Mouse (Mus musculus) C2C12 (cell line): ENCODE results near the gene Hydin. TPM values are rescaled to one million over a fixed set of nuclear protein-coding genes. Genes with fewer than 3 reads are reported as not detected.

Experiments used
- H3K27me3 ChIP-seq: one replicate; pipeline ENCODE4 v1.6.1; 2011; ENCODE audit not compliant: control insufficient read depth, insufficient read depth, insufficient read length
- H3K36me3 ChIP-seq: one replicate; pipeline ENCODE4 v1.6.1; 2011; ENCODE audit not compliant: control insufficient read depth, insufficient read depth
- H3K4me3 ChIP-seq: one replicate; pipeline ENCODE4 v1.5.1; 2011; ENCODE audit warnings: mild to moderate bottlenecking, control low read depth; ENCODE audit not compliant: poor library complexity, insufficient read depth, severe bottlenecking
- H3K79me2 ChIP-seq: one replicate; pipeline ENCODE4 v1.6.1; 2011; ENCODE audit not compliant: control insufficient read depth, insufficient read depth
- H3K79me3 ChIP-seq: one replicate; pipeline ENCODE4 v1.6.1; 2011; ENCODE audit warnings: low read depth, control low read depth
- H3ac ChIP-seq: one replicate; pipeline ENCODE3; 2011; ENCODE audit warnings: low read depth; ENCODE audit not compliant: control insufficient read depth, insufficient read length
- CEBPB ChIP-seq: IDR thresholded peaks from one replicate; pipeline ENCODE4 v1.6.1; 2011; ENCODE audit warnings: low read depth, mild to moderate bottlenecking, control low read depth, moderate library complexity
- CTCF ChIP-seq: IDR thresholded peaks from one replicate; pipeline ENCODE4 v1.5.1; 2011; ENCODE audit not compliant: control insufficient read depth, insufficient read depth, insufficient read length
- FOSL1 ChIP-seq: IDR thresholded peaks from one replicate; pipeline ENCODE4 v1.8.0; 2011; ENCODE audit warnings: mild to moderate bottlenecking, low read length; ENCODE audit not compliant: poor library complexity, insufficient read depth, severe bottlenecking
- MAX ChIP-seq: IDR thresholded peaks from one replicate; pipeline ENCODE4 v1.6.1; 2011; ENCODE audit warnings: mild to moderate bottlenecking, control low read depth
- MYOD1 ChIP-seq: IDR thresholded peaks from one replicate; pipeline ENCODE4 v1.6.1; 2011; ENCODE audit warnings: low read depth; ENCODE audit not compliant: control insufficient read depth, insufficient read length
- MYOG ChIP-seq: IDR thresholded peaks from one replicate; pipeline ENCODE4 v1.6.1; 2011; ENCODE audit not compliant: control insufficient read depth, insufficient read length; ENCODE audit errors: extremely low read depth
- USF1 ChIP-seq: IDR thresholded peaks from one replicate; pipeline ENCODE4 v1.6.1; 2011; ENCODE audit warnings: low read depth, mild to moderate bottlenecking, control low read depth, moderate library complexity
- polyA plus RNA-seq: library from polyadenylated mRNA; unstranded; fragments of >200 nt; fragmentation: generic; extraction: Trizol; gene quantifications from one replicate; pipeline ENCODE4 v1.2.1, GENCODE M21; 2012; ENCODE audit warnings: missing spikeins

Gene Hydin
- polyA plus RNA-seq, 1 experiment: 0.01 TPM

GRCm38 (mm10) chr8:110419711-110420110 is 152.9 kb downstream of the Hydin start:
- Histone ChIP-seq H3K79me3 (no peaks in the 10 kb centered on the region), H3K36me3 (no peaks in the 10 kb centered on the region), H3K79me2 (no peaks in the 10 kb centered on the region), H3K4me3 (no peak overlapping the region), H3K27me3 (no peaks in the 10 kb centered on the region), H3ac (no peak overlapping the region)
- TF ChIP-seq FOSL1: no peak
- no peak for TF ChIP-seq USF1
- TF ChIP-seq MYOG: no peak

GRCm38 (mm10) chr8:110420221-110420620 is 153.4 kb downstream of the Hydin start:
- no peak overlapping the region for H3K4me3 ChIP-seq
- H3K79me2 ChIP-seq: no peaks in the 10 kb centered on the region
- H3K27me3 ChIP-seq: no peaks in the 10 kb centered on the region
- H3K79me3 ChIP-seq: no peaks in the 10 kb centered on the region
- TF ChIP-seq CEBPB (no peak), CTCF (no peak), MYOD1 (no peak), FOSL1 (no peak), USF1 (no peak), MYOG (no peak), MAX (no peak)
- no peaks in the 10 kb centered on the region for H3K36me3 ChIP-seq
- H3ac ChIP-seq: no peak overlapping the region

GRCm38 (mm10) chr8:110424146-110424545 is 157.4 kb downstream of the Hydin start:
- Histone ChIP-seq H3K4me3 (no peak overlapping the region), H3K79me2 (no peaks in the 10 kb centered on the region), H3K27me3 (no peaks in the 10 kb centered on the region), H3ac (no peak overlapping the region), H3K36me3 (no peaks in the 10 kb centered on the region), H3K79me3 (no peaks in the 10 kb centered on the region)
- TF ChIP-seq MAX (no peak), CTCF (no peak), CEBPB (no peak), FOSL1 (no peak), USF1 (no peak), MYOG (no peak), MYOD1 (no peak)

GRCm38 (mm10) chr8:110431340-110431739 is 164.6 kb downstream of the Hydin start:
- no peaks in the 10 kb centered on the region for H3K36me3 ChIP-seq
- H3K79me3 ChIP-seq: no peaks in the 10 kb centered on the region
- H3K4me3 ChIP-seq: no peak overlapping the region
- H3K27me3 ChIP-seq: no peaks in the 10 kb centered on the region
- TF ChIP-seq MAX (no peak), FOSL1 (no peak), MYOG (no peak), MYOD1 (no peak), CTCF (no peak), USF1 (no peak), CEBPB (no peak)
- no peak overlapping the region for H3ac ChIP-seq
- H3K79me2 ChIP-seq: no peaks in the 10 kb centered on the region

- H3K4me3 ChIP-seq: no peak overlapping the region
- H3K36me3 ChIP-seq: no peaks in the 10 kb centered on the region
- H3K79me3 ChIP-seq: no peaks in the 10 kb centered on the region
- no peaks in the 10 kb centered on the region for H3K79me2 ChIP-seq
- no peaks in the 10 kb centered on the region for H3K27me3 ChIP-seq
- no peak for TF ChIP-seq MAX
- TF ChIP-seq CTCF: no peak
- no peak for TF ChIP-seq CEBPB
- no peak for TF ChIP-seq MYOG
- no peak for TF ChIP-seq USF1
- TF ChIP-seq MYOD1: no peak
- TF ChIP-seq FOSL1: no peak
- H3ac ChIP-seq: no peak overlapping the region
Measured at GRCm38 (mm10) chr8:110440528-110440927, 173.8 kb downstream of the Hydin start.

GRCm38 (mm10) chr8:110444276-110444675 is 177.5 kb downstream of the Hydin start:
- no peak overlapping the region for H3ac ChIP-seq

More at GRCm38 (mm10) chr8:110444276-110444675, 177.5 kb downstream of the Hydin start:
- no peak for TF ChIP-seq USF1
- no peak for TF ChIP-seq CTCF
- no peak for TF ChIP-seq MYOG
- TF ChIP-seq MAX: no peak
- Histone ChIP-seq H3K4me3 (no peak overlapping the region), H3K27me3 (peaks cover 4% of the 10 kb centered on the region), H3K79me2 (no peaks in the 10 kb centered on the region), H3K79me3 (no peaks in the 10 kb centered on the region), H3K36me3 (no peaks in the 10 kb centered on the region)
